Mouse (Mus musculus): ENCODE data around the gene Trim30d. TPM values are rescaled to one million over a fixed set of nuclear protein-coding genes. Genes with fewer than 3 reads are reported as not detected.
"Not testable (repeated sequence)": the region's sequence is repeated elsewhere in the genome, so short reads cannot be mapped to it uniquely, and the experiment has no call there.

Gene Trim30d
- 0.74 and 0.85 TPM in 2 replicates for polyA plus RNA-seq (2015; fragmentation: Nextera tagmentation; extraction: Ambion mirVana)

GRCm38 (mm10) chr7:104507421-104508065 lies at the start of gene Trim30d:
Trim30d (minus strand) TSS chr7:104507849.
- not testable (repeated sequence) for ATAC-seq (ENCODE audit: insufficient number of reproducible peaks, low FRiP score, low TSS enrichment, low read depth); H3K4me2 ChIP-seq (replicated peaks); H3K9ac ChIP-seq

GRCm38 (mm10) chr7:104552700-104553099 lies 45.1 kb upstream of the Trim30d start:
- Histone ChIP-seq H3K9ac (no peak overlapping the region), H3K4me3 (replicated peaks) (no peak overlapping the region), H3K27me3 (no peaks in the 10 kb centered on the region), H3K4me2 (replicated peaks) (no peak overlapping the region), H3K27ac (replicated peaks) (no peak overlapping the region), H3K4me1 (no peaks in the 10 kb centered on the region), H3K36me3 (no peaks in the 10 kb centered on the region), H3K9me3 (replicated peaks) (no peaks in the 10 kb centered on the region)
- no peak for ATAC-seq (ENCODE audit: insufficient number of reproducible peaks, low FRiP score, low TSS enrichment, low read depth)
- WGBS: 65% methylated on average over 1 of the region's 1 CpGs

More at GRCm38 (mm10) chr7:104507421-104508065, at the start of gene Trim30d:
- H3K4me1 ChIP-seq; H3K4me3 ChIP-seq (replicated peaks); H3K27me3 ChIP-seq; H3K9me3 ChIP-seq (replicated peaks); H3K36me3 ChIP-seq; H3K27ac ChIP-seq (replicated peaks): not testable (repeated sequence)

GRCm38 (mm10) chr7:104549833-104550232 lies 42.2 kb upstream of the Trim30d start, which contains the start of gene Olfr651:
Olfr651 (plus strand) TSS chr7:104550133.
- H3K4me1 ChIP-seq: no peaks in the 10 kb centered on the region
- no peak within 1 kb of the TSS for H3K4me2 ChIP-seq (replicated peaks)
- no peaks in the 10 kb centered on the region for H3K36me3 ChIP-seq
- H3K9me3 ChIP-seq (replicated peaks): no peaks in the 10 kb centered on the region
- H3K4me3 ChIP-seq (replicated peaks): no peak within 1 kb of the TSS
- no peaks in the 10 kb centered on the region for H3K27me3 ChIP-seq
- H3K9ac ChIP-seq: no peak within 1 kb of the TSS
- H3K27ac ChIP-seq (replicated peaks): no peak within 1 kb of the TSS
- no peak for ATAC-seq (ENCODE audit: insufficient number of reproducible peaks, low FRiP score, low TSS enrichment, low read depth)
- 70% methylated on average over 5 of the region's 5 CpGs for WGBS

GRCm38 (mm10) chr7:104501589-104502371 lies 5.9 kb downstream of the Trim30d start:
- WGBS: 3% methylated on average over 52 of the region's 59 CpGs

GRCm38 (mm10) chr7:104501186-104501585 lies 6.5 kb downstream of the Trim30d start:
- H3K27me3 ChIP-seq; H3K9ac ChIP-seq; H3K36me3 ChIP-seq; H3K4me2 ChIP-seq (replicated peaks); H3K4me1 ChIP-seq; H3K27ac ChIP-seq (replicated peaks); ATAC-seq (ENCODE audit: insufficient number of reproducible peaks, low FRiP score, low TSS enrichment, low read depth); H3K9me3 ChIP-seq (replicated peaks); H3K4me3 ChIP-seq (replicated peaks): not testable (repeated sequence)
- WGBS: 69% methylated on average over 6 of the region's 6 CpGs

More at GRCm38 (mm10) chr7:104501589-104502371, 5.9 kb downstream of the Trim30d start:
- ATAC-seq (ENCODE audit: insufficient number of reproducible peaks, low FRiP score, low TSS enrichment, low read depth): peak; percentile 51; the same call in 1 of the 2 replicates
- H3K9ac ChIP-seq: no peak overlapping the region
- H3K27me3 ChIP-seq: no peaks in the 10 kb centered on the region
- H3K4me1 ChIP-seq: no peaks in the 10 kb centered on the region
- H3K4me3 ChIP-seq (replicated peaks): peak overlapping the region; percentile 39
- no peaks in the 10 kb centered on the region for H3K9me3 ChIP-seq (replicated peaks)
- H3K27ac ChIP-seq (replicated peaks): no peak overlapping the region
- H3K4me2 ChIP-seq (replicated peaks): peak overlapping the region; percentile 50
- no peaks in the 10 kb centered on the region for H3K36me3 ChIP-seq

- ATAC-seq (ENCODE audit: insufficient number of reproducible peaks, low FRiP score, low TSS enrichment, low read depth); H3K4me2 ChIP-seq (replicated peaks); H3K36me3 ChIP-seq; H3K4me1 ChIP-seq; H3K4me3 ChIP-seq (replicated peaks); H3K27ac ChIP-seq (replicated peaks); H3K9me3 ChIP-seq (replicated peaks); H3K27me3 ChIP-seq; H3K9ac ChIP-seq: not testable (repeated sequence)
- WGBS: 39% methylated on average over 7 of the region's 8 CpGs
These were observed 8.2 kb downstream of the Trim30d start for GRCm38 (mm10) chr7:104499464-104499863.

- Histone ChIP-seq H3K9me3 (replicated peaks) (no peaks in the 10 kb centered on the region), H3K4me1 (no peaks in the 10 kb centered on the region), H3K9ac (no peak within 1 kb of the TSS), H3K4me3 (replicated peaks) (no peak within 1 kb of the TSS), H3K27ac (replicated peaks) (no peak within 1 kb of the TSS), H3K27me3 (no peaks in the 10 kb centered on the region), H3K4me2 (replicated peaks) (no peak within 1 kb of the TSS), H3K36me3 (no peaks in the 10 kb centered on the region)
- 65% methylated on average over 3 of the region's 3 CpGs for WGBS
- no peak for ATAC-seq (ENCODE audit: insufficient number of reproducible peaks, low FRiP score, low TSS enrichment, low read depth)
These were observed 42.4 kb downstream of the Trim30d start, which contains the start of gene Trim30a for GRCm38 (mm10) chr7:104465065-104465744. Trim30a (minus strand) TSS chr7:104465193.

GRCm38 (mm10) chr7:104445961-104446645 lies 61.5 kb downstream of the Trim30d start:
- ATAC-seq (ENCODE audit: insufficient number of reproducible peaks, low FRiP score, low TSS enrichment, low read depth): no peak
- Histone ChIP-seq H3K4me1 (no peaks in the 10 kb centered on the region), H3K9ac (no peak overlapping the region), H3K27ac (replicated peaks) (no peak overlapping the region; the same call in 1 of the 2 replicates), H3K36me3 (no peaks in the 10 kb centered on the region), H3K4me3 (replicated peaks) (no peak overlapping the region), H3K9me3 (replicated peaks) (no peaks in the 10 kb centered on the region), H3K4me2 (replicated peaks) (no peak overlapping the region), H3K27me3 (no peaks in the 10 kb centered on the region)
- WGBS: 37% methylated on average over 2 of the region's 2 CpGs

Other genes starting within 250 kb of the Trim30d start
- 0.40 and 0.41 TPM in 2 replicates for gene Trim5, start 219.8 kb downstream of the Trim30d start, polyA plus RNA-seq (2015; fragmentation: Nextera tagmentation; extraction: Ambion mirVana)
- gene Trim12a, start 192.4 kb downstream of the Trim30d start, polyA plus RNA-seq (2015; fragmentation: Nextera tagmentation; extraction: Ambion mirVana): 7.3 and 8.0 TPM in 2 replicates
- gene Trim34b, start 178.4 kb downstream of the Trim30d start, polyA plus RNA-seq (2015; fragmentation: Nextera tagmentation; extraction: Ambion mirVana): 0.16 TPM in 1 of 2 replicates, not detected in the other
- 2.4 and 2.6 TPM in 2 replicates for gene Trim12c, start 154.5 kb downstream of the Trim30d start, polyA plus RNA-seq (2015; fragmentation: Nextera tagmentation; extraction: Ambion mirVana)
- gene Trim30b, start 138.0 kb downstream of the Trim30d start, polyA plus RNA-seq (2015; fragmentation: Nextera tagmentation; extraction: Ambion mirVana): 0.13 and 0.16 TPM in 2 replicates
- 0.22 and 0.28 TPM in 2 replicates for gene Trim30c, start 107.0 kb downstream of the Trim30d start, polyA plus RNA-seq (2015; fragmentation: Nextera tagmentation; extraction: Ambion mirVana)
- 1.8 and 2.3 TPM in 2 replicates for gene Trim30a, start 42.7 kb downstream of the Trim30d start, polyA plus RNA-seq (2015; fragmentation: Nextera tagmentation; extraction: Ambion mirVana)
- not detected in 2 replicates for gene Olfr651, start 42.3 kb upstream of the Trim30d start, polyA plus RNA-seq (2015; fragmentation: Nextera tagmentation; extraction: Ambion mirVana)
- 0.11 TPM in 1 of 2 replicates, not detected in the other for gene Olfr652, start 53.1 kb upstream of the Trim30d start, polyA plus RNA-seq (2015; fragmentation: Nextera tagmentation; extraction: Ambion mirVana)
- gene Olfr653, start 69.5 kb upstream of the Trim30d start, polyA plus RNA-seq (2015; fragmentation: Nextera tagmentation; extraction: Ambion mirVana): 0.11 and 0.16 TPM in 2 replicates
- 0.12 TPM in 1 of 2 replicates, not detected in the other for gene Olfr654, start 79.2 kb upstream of the Trim30d start, polyA plus RNA-seq (2015; fragmentation: Nextera tagmentation; extraction: Ambion mirVana)
- 0.16 and 0.29 TPM in 2 replicates for gene Olfr655, start 93.9 kb upstream of the Trim30d start, polyA plus RNA-seq (2015; fragmentation: Nextera tagmentation; extraction: Ambion mirVana)
- 0.05 TPM in 1 of 2 replicates, not detected in the other for gene Olfr656, start 106.1 kb upstream of the Trim30d start, polyA plus RNA-seq (2015; fragmentation: Nextera tagmentation; extraction: Ambion mirVana)
- not detected in 2 replicates for gene Olfr657, start 116.9 kb upstream of the Trim30d start, polyA plus RNA-seq (2015; fragmentation: Nextera tagmentation; extraction: Ambion mirVana)
- gene Olfr658, start 139.5 kb upstream of the Trim30d start, polyA plus RNA-seq (2015; fragmentation: Nextera tagmentation; extraction: Ambion mirVana): 0.12 TPM in 1 of 2 replicates, not detected in the other
- gene Olfr659, start 158.9 kb upstream of the Trim30d start, polyA plus RNA-seq (2015; fragmentation: Nextera tagmentation; extraction: Ambion mirVana): 0.22 and 0.37 TPM in 2 replicates
- gene Olfr661, start 178.7 kb upstream of the Trim30d start, polyA plus RNA-seq (2015; fragmentation: Nextera tagmentation; extraction: Ambion mirVana): 0.11 and 0.12 TPM in 2 replicates

Data from embryonic facial prominence, embryonic 15.5 days (tissue).